Mouse (Mus musculus) brain, adult 10 weeks (tissue): ENCODE data around the gene Rlbp1. TPM values are rescaled to one million over a fixed set of nuclear protein-coding genes. Genes with fewer than 3 reads are reported as not detected.

Experiments used
- polyA plus RNA-seq: library from polyadenylated mRNA; stranded (reverse); fragments of 350-450 nt; fragmentation: Illumina TruSeq; extraction: RNeasy Lipid Tissue Mini Kit (QIAGEN cat#74804); gene quantifications from one replicate; pipeline ENCODE4 v1.2.3, GENCODE M21; 2015; ENCODE audit warnings: low read depth, low replicate concordance

Rlbp1 gene
- 21.4 TPM for polyA plus RNA-seq

DNA sequence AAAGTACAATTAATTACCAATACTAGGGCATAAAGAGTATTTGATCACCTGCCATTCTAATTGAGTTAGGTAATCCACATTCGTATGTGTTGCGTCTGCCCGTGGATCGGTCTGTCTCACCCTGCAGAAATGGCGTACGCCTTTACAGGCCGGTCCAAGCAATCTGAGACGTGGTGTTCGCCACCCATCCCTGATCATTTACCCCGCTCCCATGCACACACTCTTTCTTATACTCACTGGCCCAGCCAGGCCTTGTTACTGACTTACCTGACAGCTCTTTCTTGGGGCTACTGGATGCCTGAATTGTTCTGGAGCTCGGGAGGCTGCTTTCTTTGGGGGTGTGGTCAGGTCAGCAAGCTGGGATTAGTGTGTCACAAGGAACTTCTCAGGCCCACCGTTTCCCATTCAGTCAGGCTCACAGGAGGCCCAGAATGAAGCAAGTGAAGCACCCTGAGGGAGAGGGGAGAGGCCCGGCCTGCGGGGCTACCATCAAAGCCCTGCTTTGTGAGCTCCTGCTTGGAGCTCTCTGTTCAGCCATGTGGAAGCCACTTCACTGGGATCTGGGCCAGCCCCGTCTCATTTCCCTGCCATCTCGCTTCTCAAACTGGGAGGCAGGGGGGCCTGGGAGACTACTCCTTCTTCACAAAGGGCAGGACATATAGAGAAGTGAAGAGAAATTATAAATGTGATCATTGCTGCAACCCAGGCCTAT is at the start of gene Rlbp1:
Rlbp1 (minus strand) TSS at position 627 of the 712 bp plus-strand sequence.

DNA sequence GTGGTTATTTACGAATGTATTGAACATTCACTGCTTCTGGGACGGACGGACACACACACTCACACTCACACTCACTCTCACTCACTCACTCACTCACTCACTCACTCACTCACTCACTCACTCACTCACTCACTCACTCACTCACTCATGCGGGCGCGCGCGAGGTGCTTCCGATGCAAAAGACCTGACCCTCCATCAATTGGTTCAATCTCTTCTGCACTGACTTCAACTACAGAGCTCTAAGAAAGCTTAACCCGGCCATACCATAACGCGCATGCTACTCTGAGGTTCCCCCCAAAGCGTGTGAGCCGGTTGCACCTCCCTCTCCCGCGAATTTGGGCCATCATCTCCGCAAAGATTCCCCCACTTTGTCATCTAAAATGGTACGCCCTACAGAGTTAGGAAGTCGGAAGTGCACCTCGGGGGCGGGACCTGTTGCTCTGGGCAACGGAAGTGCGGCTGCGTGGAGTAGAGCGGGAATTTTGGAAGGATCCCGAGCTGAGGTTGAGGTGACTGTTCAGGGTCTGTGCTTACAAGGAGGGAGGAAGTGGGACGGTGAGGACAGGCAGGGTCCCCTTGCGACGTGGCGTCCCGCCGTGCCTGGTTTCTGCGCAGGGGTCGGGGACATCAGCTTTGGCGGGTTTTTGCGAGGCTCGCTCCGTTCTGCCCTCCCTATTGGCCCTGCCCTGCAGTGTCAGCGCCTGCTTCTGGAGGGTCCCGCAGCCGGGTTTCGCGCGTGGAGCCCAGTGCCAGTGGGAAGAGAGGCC is 5.2 kb upstream of the Rlbp1 start, which contains the start of gene Fanci:
Fanci (plus strand) TSS at position 47 of the 767 bp plus-strand sequence.

Other genes with a start within 250 kb of the Rlbp1 start
- gene Mfge8, start 238.0 kb downstream of the Rlbp1 start, polyA plus RNA-seq: 166 TPM
- 41.1 TPM for gene Abhd2, start 113.8 kb downstream of the Rlbp1 start, polyA plus RNA-seq
- 0.33 TPM for gene Fanci, start 4.9 kb upstream of the Rlbp1 start, polyA plus RNA-seq
- gene Polg, start 79.3 kb upstream of the Rlbp1 start, polyA plus RNA-seq: 50.3 TPM
- 0.70 TPM for gene Rhcg, start 230.6 kb upstream of the Rlbp1 start, polyA plus RNA-seq